Mouse (Mus musculus): ENCODE data around the gene Cuta.

Gene Cuta

DNA sequence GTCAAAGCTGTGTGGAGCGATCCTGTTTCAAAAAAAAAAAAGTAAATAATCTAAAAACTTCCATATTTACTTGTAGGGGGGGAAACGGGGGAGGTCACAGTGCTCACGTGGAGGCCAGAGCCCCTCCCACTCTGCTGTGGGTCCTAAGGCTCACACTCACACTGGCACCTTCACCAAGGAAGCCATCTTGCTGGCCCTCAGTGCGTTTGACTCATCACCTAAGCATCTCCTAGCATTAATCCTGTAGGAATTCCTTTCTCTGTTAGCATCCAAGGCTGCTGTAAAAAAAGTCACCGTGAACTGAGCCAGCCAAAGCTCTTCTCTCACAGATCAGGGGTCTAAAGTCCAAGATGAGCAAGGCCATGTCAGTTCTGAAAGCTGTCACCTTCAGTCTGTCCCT lies 16.9 kb upstream of the Cuta start:
- DNase-seq (ENCODE audit: low read depth, low spot score) = no peak

DNA sequence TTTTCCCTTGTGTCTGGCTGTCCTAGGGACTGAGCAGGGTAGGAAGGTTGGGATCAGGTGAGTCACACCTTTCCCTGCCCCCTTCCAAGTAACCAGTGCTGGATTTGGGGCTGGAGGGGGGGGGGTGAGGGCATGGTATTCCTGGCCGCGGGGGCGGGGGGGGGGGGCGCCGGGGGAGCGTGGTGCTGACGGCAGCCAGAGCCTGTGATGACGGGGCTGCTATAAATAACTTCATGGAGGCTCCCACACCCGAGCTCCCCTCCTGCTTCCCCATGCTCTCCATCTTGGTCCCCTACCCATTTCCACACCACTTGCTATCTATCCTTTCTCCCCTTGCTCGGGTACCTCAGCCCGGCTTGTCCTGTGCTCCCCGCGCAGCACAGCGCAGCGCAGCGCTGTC lies 14.4 kb upstream of the Cuta start:
- no peak for DNase-seq (ENCODE audit: low read depth, low spot score)

DNA sequence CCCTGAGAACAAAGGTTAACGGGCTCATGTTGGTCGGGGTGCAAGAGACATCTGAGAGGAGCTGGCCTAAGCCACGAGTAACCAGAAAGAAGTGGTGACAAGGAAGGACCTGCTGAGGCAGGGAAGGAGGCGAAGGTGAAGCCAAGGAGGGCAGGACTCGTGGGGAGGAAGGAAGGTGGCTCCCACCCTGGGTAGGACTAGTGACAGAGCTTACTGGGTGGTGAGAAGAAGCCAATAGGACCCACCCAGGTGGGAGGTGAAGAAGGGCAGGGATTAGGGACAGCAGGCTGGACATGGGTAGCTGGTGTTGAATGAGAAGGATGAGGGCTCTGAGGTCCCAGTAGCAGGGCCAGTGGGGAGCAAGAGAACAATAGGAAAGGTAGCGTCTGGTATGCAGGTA lies 13.8 kb upstream of the Cuta start:
- no peak for DNase-seq (ENCODE audit: low read depth, low spot score)

DNA sequence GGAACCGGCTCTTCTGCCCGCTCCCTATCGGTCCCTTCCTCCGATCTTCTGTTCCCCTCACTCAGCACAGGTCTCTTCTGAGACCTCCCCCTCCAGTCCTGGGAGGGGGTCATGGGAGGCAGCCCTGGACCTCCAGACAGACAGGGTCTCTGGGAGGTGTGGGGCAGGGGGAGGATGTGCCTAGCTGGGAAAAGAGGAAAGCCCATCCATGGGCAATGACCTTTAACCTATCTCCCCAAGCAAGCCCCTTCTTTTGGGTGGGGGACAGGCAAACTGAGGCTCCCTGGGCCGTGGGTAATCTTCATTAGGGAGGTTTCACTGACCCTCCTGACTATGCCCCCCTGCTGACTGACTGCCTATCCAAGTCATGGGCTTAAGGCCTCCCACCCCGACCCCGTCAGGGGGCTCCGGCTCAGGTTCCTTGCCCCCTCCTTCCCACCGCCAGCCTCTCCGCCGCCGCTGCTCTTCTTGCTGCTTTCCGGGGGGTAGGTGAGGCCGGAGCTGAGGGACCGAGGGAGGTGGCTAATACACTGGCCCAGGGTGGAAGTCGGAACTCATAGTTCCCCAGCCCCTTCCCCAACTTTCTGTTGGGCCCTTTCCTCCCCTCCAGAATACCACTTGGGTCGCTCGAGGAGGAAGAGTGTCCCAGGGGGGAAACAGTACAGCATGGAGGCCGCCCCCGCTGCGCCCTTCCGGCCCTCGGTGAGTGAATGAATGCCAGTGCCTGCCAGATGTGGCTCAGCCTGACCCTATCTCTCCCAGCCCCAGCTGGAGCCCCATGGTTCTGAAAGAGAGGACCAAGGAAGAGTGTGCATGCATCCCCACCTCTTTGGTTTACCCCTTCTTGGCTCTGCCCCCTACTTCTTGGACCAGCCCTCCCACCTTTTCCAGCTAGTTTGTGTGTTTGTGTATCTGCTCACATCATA lies 12.8 kb upstream of the Cuta start:
- no peak for DNase-seq (ENCODE audit: low read depth, low spot score)

DNA sequence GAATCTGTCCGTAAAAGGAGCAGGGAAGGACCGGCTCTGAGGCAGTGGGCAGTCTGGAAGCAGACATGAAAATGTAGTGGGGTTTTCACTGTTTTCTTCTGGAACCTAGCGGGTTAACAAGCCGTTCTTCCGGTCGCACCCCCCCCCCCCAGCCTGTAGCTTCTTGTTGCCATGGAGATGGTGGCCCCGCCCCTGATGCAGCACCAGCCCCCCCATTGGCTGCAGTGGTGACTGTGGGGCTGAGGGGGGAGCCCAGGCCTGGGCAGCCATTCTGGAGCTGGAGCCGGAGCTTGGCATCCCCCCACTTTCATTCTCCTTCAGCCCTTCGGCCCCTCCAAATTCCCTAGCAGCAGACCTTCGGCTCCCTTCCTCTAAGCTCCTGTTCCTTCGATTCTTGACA lies 12.0 kb upstream of the Cuta start:
- no peak for DNase-seq (ENCODE audit: low read depth, low spot score)

DNA sequence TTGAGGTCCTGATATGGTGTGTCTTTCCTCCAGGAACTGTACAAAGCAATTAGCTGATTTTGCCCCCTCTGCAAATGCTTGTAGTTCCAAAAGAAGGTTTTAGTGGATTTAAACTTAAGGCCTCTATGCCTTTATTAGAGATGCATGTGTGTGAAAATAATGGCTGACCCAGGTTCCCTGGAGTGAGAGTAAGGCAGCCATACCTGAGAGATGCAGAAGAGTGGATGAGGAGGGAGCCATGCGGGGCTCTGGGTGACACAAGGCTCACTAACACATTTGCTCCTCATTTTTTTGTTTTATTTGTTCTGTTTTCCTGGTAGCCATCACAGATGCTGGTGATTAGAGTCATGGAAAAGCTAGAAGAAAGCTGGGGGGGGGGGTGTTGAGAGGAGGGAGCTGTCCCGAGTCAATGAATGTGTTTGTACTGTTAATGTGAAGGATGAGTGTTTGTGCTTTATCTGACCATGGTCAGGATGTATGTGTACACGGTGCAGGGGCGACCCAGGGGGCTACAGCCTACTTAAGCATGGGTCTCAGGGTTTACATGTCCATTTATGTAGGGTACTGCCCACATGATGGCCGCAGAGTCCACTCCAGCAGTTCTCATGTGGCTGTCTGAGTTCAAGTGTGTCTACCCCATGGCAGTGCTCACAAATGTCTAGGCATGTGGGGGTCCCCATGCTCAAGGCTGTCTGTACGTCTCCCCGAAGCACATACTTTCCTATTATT lies 11.4 kb upstream of the Cuta start:
- no peak for DNase-seq (ENCODE audit: low read depth, low spot score)

DNA sequence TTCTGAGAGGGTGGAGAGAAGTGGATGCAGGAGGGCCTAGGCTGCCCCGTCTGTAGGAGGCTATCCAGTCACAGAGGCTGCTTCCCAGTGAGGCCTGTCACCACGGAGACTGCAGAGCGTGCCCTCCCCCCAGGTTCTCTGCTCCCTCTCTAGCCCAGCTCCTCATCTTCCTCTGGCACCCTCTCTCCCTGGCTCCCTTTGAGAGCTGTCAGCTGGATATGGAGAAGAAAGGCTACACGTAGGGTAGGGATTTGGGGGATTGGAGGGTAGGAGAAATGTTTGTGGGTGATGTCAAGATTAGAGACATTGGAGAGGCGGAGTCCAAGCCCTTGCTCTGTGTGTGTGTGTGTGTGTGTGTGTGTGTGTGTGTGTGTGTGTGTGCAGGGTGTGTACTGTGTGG lies 10.5 kb upstream of the Cuta start:
- DNase-seq (ENCODE audit: low read depth, low spot score) = no peak

DNA sequence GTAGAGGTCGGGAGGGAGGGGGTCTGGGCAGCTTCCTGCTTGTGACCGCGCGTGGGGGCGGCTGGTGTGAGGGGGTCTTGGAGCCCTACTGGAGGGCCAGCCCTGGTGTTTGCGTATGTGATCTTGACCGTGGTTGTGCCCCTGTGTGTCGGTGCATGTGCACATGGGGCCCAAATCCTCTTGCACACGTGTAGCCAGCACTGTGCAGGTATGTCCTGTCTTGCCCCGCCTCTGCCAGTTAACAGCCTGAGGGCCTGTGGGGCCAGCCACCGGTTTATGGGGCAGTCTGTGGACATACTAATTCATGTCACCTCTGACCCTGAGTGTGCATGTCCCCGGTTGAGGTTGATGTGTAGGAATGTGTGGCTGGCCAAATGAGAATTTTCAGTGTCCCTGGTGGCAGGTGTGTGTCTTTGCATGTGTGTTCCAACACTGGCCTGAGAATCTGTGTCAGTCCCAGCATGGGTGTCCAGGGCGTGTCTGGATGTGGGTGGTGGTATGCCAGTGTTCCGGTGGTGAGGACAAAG lies 9.7 kb upstream of the Cuta start:
- no peak for DNase-seq (ENCODE audit: low read depth, low spot score)

DNA sequence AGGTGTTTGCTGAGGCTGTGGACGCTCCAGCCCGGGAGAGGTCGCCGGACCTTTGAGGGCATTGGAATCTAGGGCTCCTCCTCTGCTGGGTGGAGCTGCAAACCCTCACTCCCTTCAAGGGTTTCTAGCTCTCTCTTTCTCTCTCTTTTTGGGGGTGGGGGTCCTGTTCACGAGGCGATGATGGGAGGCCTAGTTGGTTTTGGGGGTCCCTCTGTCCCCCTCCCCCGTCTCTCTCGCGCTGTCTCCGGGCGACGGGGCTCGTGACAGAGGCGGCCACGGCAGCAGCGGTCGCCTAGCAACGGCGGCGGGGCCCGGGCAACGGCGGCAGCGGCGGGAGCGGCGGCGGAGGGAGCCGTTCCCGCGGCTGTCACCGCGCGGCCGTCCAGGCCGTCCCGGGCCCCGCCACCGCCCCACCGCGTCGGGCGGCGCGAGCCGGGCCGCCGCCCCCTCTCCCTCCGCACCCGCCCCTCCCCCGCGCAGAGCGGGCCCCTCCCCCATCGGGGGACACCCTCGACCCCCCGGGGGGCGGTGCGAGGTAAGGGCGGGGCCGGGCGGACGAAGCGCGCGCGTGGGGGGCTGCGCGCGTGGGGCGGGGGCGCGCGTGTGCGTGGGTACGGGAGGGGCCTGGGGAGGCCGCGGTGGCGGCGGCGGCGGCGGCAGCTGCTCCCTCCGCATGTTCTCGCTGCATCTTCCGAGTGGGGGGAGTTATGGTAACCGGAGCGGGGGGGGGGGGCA lies 9.1 kb upstream of the Cuta start:
- DNase-seq (ENCODE audit: low read depth, low spot score) = no peak

DNA sequence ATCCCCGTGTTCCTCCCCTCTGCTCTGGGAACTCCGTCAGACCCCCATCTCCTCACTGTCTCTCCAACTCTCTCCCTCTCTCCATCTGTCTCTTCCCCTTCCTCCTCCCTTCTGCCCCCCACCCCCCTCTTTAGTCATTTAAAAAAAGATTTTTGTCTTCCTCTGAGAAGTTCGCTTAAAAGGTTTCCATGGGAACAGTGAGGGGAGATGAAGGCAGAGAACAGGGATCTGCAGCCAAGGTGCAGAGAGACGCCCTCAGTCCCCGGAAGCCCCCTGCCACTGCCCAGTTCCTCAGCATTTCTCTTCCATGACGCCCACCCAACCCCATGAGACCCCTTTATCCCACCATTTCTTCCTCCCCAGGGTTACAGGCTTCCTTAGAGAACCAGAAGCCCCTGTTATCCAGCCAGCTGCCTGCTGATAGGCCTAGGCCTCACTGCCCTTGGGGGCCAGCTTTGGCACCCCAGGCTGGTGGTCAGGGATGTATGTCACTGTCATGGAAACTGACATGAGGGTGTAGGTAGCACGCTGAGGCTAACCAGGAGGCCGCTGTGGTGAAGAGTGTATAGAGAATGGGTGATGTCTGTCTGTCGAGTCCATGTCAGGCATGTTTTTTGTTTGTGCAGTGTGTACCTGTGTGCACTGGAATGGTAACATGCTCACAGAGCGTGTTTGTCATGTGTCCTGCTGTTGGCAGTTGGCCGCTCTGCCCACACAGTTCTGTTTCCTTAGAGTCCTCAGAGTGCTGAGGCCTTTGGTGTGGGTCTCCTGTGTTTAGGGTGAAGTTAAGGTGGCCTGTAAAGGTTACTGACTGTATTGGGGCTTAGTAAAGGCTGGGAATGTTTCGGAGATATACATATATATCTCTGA lies 8.1 kb upstream of the Cuta start:
- no peak for DNase-seq (ENCODE audit: low read depth, low spot score)

DNA sequence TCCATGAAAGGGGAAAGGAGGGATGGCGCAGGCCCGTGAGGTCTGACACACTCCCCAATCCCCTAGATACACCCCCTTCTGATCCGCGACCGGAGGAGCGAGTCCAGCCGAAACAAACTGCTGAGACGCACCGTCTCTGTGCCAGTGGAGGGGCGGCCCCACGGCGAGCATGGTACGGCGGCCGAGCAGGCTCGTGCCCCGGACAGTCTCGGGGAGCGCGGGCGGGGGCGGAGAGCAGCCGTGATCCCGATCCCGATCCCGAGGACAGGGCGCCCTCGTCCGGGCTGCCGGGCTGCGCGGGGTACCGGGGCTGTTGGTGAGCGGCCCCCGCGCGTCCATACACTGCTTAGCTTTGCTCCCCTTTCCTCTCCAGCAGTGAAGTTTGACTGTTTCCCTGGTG lies 7.2 kb upstream of the Cuta start:
- DNase-seq (ENCODE audit: low read depth, low spot score) = no peak

DNA sequence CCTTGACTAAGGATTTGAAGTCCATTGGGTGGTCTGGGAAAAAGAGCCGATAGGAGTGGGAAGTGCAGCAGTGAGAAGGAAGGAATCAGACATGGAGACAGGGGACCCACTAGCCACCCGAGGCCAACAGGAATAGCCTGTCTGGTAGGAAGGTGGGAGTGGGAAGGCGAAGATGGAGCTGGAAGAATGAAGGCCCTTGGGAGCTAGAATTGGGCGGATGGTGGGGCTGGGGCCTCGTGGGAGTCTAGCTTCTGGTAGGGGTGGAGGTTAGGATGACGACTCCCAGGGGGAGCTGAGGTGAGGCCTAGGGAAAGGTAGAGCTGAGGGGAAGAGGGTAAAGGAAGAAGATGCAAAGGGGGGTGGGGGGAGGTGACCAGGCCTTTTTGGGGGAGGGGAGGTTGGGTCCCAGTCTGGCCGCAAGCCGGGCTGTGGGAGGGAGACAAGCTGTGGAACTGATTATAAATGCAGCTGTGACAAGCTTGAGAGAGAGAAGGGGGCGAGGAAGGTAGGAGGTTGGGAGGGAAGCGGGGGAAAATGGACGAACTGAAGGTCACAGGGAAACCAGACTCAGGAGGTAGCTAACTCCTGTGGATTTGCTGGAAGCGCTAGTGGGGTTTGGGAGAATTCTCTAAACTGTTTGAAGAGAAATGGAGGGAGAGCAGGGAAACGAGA lies 6.6 kb upstream of the Cuta start:
- DNase-seq (ENCODE audit: low read depth, low spot score) = no peak

DNA sequence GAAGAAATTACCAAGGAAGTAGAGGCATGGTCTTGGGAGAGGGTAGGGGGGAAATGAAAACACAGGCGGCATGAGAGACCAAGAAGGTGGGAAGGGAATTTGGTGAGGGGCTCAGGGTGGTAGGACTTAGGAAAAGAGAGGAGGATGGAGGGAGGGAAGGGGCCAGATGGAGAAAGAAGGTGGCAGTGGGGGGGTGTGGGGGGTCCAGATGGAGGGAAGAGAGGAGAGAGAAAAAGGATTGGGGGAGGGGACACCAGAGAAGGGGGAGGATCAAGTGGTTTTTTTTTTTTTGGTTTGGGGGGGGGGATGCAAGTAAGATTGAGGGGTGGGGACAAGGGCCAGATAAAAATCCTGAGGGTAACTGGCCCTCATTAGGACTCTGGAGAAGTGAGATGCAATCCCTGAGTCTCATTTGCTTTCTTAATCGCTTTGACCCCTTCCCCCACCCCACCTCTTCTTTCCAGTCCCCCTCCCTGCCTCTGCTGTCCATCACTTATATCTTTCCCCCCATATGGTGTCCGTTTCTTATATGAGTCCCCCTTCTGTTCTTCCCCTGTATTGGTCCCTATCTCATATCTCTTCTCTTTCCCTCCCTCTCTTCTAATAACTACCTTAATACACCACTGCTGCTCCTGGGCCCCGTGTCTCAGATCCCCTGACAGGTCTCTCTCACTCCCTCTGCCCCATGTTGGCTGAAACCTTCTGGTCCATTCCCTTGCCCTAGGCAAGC lies 2.6 kb upstream of the Cuta start:
- DNase-seq (ENCODE audit: low read depth, low spot score) = no peak

DNA sequence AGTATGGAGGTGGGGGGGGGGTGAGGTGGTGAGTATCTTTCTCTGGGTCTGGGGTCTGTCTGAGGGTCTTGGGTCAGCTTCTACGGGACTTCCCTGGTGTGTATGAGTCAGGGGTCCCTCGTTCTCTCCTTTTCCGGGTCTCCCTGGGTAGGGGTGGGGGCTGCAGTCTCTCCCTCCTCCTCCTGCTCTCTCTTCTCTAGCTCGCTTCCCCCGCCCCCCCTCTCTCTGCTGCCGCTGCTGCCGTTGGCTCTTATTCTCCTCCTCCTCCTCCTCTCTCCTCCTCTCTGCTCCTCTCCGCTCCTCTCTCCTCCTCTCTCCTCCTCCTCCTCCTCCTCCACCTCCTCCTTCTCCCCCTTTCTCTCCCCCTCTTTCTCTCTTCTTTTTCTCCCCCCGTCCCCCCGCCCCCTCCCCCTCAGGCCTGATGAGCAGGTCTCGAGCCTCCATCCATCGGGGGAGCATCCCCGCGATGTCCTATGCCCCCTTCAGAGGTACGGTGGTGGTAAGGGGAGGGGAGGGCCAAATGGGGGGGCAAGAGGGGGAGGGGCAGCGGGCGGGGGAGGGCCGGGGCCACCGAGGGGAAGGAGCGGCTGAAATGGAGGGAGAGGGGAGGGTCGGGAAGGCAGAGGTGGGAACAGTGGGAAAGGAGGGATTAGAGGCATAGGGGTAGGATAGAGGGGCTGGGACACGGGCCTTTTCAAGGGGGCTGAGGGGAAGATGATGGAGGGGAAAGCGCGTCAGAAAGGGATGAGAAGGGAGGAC lies 1.8 kb upstream of the Cuta start, which contains the start of gene Syngap1:
Gene Syngap1 (plus strand): TSS at position 223 of the 759 bp plus-strand sequence.
- no peak for DNase-seq (ENCODE audit: low read depth, low spot score)

DNA sequence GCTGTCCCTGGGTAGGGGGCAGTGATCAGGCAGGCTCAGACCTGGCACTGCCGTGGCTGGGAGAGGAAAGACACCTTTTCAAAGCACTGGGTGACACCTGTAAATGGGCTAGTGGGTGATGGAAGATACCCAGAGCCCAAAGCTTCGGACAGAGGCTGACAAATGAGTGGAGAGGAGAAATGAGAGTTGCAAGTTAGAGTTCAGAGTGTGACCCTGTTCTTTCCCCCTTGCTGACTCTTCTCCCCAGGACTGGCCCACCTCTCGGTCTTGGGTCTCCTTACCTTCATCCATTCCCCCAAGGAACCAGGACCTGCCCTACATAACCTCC lies 568 bp upstream of the Cuta start:
- no peak for DNase-seq (ENCODE audit: low read depth, low spot score)

DNA sequence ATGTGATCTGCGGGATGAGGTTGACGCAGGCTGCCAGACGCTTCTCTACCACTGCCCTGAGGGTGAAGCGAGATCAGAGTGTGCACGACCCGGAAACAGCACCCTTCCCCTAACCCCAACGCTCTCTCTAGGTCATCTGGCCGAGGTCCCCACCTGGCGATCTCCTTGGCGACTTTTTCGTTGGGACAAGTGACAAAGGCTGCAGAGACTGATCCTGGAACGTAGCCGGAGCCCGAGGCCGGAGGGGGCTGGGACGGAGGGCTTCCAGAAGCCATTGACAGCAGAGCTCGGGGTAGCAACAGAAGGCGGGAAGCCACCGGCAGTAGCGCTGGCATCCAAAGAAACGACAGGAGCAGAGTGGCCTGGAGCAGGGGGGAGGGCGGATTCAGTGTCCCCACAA lies 638 bp downstream of the Cuta start:
- no peak for DNase-seq (ENCODE audit: low read depth, low spot score)

DNA sequence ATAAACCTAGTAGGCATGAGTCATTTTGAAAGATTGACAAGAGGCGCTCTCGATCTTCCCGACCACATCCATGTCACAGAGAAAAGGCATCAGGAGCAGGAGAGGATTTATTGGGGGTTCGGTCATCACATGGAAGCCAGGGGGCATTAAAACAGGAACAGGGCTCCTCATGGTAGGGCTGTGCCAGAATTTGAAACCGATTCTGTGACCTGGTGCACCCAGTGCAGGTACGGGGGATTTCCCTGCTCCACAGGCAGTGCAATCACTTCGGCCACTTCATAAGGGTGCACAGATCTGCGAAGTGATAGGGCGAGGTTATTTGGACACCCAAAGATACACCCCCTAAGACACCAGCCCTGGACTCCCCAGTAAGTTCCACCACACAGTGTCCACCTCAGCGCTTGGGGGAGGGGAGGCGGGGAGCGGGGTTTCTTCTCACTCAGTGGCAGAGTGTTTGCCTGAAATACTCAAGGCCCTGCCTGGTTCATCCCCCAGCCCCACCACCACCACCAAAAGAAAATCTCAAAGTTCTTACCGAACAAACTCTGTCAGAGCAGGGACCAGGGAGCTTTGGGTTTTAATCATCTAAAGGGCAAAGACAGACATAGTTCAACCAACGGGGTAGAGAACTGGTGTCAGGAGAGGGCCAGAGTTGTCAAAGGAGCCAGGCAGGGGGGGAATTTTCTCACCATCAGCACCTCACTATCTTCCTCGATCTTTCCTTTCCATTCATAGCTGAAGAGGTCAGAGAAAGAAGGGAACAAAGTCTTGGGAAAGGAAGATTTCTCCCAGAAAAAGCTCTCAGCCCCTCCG lies 1.3 kb downstream of the Cuta start:
- DNase-seq (ENCODE audit: low read depth, low spot score) = no peak

DNA sequence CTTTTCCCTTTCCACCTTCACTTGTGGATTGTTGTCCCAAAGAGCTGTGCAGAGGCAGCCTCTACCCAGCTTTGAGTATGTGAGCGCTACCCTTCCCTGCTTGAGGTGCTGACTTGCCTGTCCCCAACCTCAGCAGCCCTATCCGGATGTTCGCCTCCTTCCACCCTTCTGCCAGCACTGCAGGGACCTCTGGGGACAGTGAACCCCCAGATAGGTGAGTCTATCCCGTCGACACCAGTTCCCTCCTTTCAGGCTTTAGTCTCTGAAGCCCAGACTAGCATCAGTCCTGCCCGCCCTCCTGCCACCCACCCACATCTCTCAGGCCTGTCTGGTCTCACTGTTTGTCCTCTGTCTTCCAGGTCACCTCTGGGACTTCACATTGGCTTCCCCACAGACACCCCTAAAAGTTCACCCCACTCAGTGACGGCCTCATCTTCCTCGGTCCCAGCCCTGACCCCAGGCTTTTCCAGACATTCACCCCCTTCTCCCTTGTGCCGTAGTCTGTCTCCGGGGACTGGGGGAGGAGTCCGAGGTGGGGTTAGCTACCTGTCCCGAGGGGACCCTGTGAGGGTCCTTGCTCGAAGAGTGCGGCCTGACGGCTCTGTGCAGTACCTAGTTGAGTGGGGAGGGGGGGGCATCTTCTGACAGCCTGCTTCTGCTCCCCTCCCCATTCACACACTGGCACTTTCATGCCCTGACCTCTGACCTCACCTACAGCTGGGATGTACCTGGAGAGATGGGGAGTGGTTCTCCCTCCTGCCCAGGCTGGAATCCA lies 2.3 kb downstream of the Cuta start:
- DNase-seq (ENCODE audit: low read depth, low spot score) = no peak
